Mouse (Mus musculus) hindbrain, embryonic 15.5 days (tissue): ENCODE measurements around the gene Clic1. TPM values are rescaled to one million over a fixed set of nuclear protein-coding genes. Genes with fewer than 3 reads are reported as not detected.

Experiments used
- ATAC-seq: fragments of 200-750 bp; cut with Nextera tagmentation; 2 replicates; pipeline ENCODE4 v1.8.0; 2017; ENCODE audit warnings: low read depth, moderate number of reproducible peaks, moderate TSS enrichment; ENCODE audit not compliant: low FRiP score
- H3K27ac ChIP-seq: fragments of 300-500 bp; sonication (generic); replicated peaks from 2 replicates; pipeline ENCODE4 v1.5.1; 2015; ENCODE audit warnings: mild to moderate bottlenecking, inconsistent platforms
- H3K27me3 ChIP-seq: fragments of 300-500 bp; sonication (generic); 2 replicates; pipeline ENCODE4 v1.6.1; 2015; ENCODE audit warnings: control low read depth, inconsistent platforms
- H3K36me3 ChIP-seq: fragments of 300-500 bp; sonication (generic); 2 replicates; pipeline ENCODE4 v1.6.1; 2015; ENCODE audit warnings: control low read depth, inconsistent platforms
- H3K4me1 ChIP-seq: fragments of 300-500 bp; sonication (generic); replicated peaks from 2 replicates; pipeline ENCODE4 v1.6.1; 2015; ENCODE audit warnings: control low read depth, inconsistent platforms
- H3K4me2 ChIP-seq: fragments of 300-500 bp; sonication (generic); 2 replicates; pipeline ENCODE4 v1.6.1; 2015; ENCODE audit warnings: moderate library complexity, mild to moderate bottlenecking, inconsistent platforms
- H3K4me3 ChIP-seq: fragments of 300-500 bp; sonication (generic); 2 replicates; pipeline ENCODE4 v1.5.1; 2015; ENCODE audit warnings: mild to moderate bottlenecking, inconsistent platforms
- H3K9ac ChIP-seq: fragments of 300-500 bp; sonication (generic); 2 replicates; pipeline ENCODE4 v1.6.1; 2015; ENCODE audit warnings: inconsistent platforms
- H3K9me3 ChIP-seq: fragments of 300-500 bp; sonication (generic); 2 replicates; pipeline ENCODE4 v1.6.1; 2016; ENCODE audit warnings: control low read depth, inconsistent platforms
- WGBS: fragments of 180-500 bp; shearing (Covaris S2); methylation state at CpG from one replicate; pipeline ENCODE4 v1.1.7; 2015; 5-methylcytosine and 5-hydroxymethylcytosine counted together
- polyA plus RNA-seq: library from polyadenylated mRNA; unstranded; fragments of >200 nt; fragmentation: Nextera tagmentation; extraction: Ambion mirVana; gene quantifications from 2 replicates; pipeline ENCODE4 v1.2.1, GENCODE M21; 2015

The Clic1 gene
- polyA plus RNA-seq, 1 experiment from 2014 or later = 87.4 TPM

- no peak overlapping the region for H3K4me3 ChIP-seq
- H3K27me3 ChIP-seq = no peaks in the 10 kb centered on the region
- whole genome bisulfite sequencing = 90% methylated on average over 14 of the region's 14 CpGs
- H3K9ac ChIP-seq = no peak overlapping the region
- H3K4me2 ChIP-seq = no peak overlapping the region
- H3K36me3 ChIP-seq = peaks cover 32% of the 10 kb centered on the region
- no peak overlapping the region for H3K27ac ChIP-seq
- no peaks in the 10 kb centered on the region for H3K9me3 ChIP-seq
- ATAC-seq = no peak
- H3K4me1 ChIP-seq = peaks cover 13% of the 10 kb centered on the region
Measured at GRCm38 (mm10) chr17:35092403-35093198, 42.8 kb downstream of the Clic1 start.

DNA sequence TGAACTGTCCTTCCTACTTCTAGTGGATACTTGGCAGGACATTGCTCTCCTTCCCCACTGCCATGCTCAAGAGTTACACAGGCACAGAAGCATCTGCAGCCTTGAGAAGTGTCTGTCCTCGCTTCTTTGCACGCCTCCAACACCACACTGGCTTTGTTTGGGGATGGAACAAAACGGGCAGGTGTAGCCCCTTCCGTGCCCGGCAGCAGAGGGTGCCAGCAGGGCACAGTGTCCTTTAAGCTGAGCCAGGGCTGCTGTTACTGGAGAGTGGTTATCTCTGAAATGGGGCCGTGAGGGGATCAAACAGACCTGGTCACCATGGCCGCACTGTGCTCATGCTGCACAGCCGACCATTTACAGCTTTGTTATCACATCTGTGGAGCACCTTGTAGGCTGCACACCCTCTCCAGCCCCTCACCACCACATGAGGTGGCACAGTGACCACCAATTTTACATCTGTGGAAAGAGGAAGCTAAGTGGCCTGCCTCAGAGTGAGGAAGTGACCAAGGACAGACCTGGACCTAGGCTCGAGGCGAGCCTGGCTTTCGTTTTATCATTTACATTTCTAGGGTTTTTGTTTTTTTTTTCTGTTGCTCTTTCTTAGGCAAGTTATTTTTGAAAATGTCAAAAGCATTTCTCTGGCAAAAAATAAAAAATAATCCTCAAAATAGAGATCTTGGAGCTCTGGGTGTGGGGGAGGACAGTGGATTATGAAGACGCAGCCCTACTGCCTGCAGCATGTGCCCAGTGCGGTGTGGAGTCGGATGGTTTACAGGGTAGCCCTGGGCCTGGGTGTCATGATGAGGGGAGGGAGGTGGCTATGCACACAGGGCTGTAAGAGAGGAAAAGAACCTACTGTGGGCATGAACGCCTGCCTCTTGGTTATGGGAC, 45.0 kb downstream of the Clic1 start:
- no peak overlapping the region for H3K9ac ChIP-seq
- peaks cover 52% of the 10 kb centered on the region for H3K36me3 ChIP-seq

GRCm38 (mm10) chr17:35096597-35096996, 46.8 kb downstream of the Clic1 start:
- Histone ChIP-seq H3K36me3 (peaks cover 71% of the 10 kb centered on the region), H3K27me3 (no peaks in the 10 kb centered on the region), H3K27ac (no peak overlapping the region), H3K9me3 (no peaks in the 10 kb centered on the region), H3K4me3 (no peak overlapping the region), H3K9ac (no peak overlapping the region), H3K4me2 (no peak overlapping the region), H3K4me1 (no peaks in the 10 kb centered on the region)
- WGBS = 78% methylated on average over 12 of the region's 12 CpGs
- no peak for ATAC-seq

More for the DNA sequence above, 45.0 kb downstream of the Clic1 start:
- 91% methylated on average over 15 of the region's 15 CpGs for WGBS
- Histone ChIP-seq H3K27me3 (no peaks in the 10 kb centered on the region), H3K27ac (no peak overlapping the region), H3K4me1 (peaks cover 12% of the 10 kb centered on the region), H3K4me3 (no peak overlapping the region), H3K4me2 (no peak overlapping the region), H3K9me3 (no peaks in the 10 kb centered on the region)
- no peak for ATAC-seq

GRCm38 (mm10) chr17:35097164-35097655, 47.4 kb downstream of the Clic1 start:
- Histone ChIP-seq H3K4me2 (no peak overlapping the region), H3K36me3 (peaks cover 77% of the 10 kb centered on the region), H3K27ac (no peak overlapping the region), H3K9me3 (no peaks in the 10 kb centered on the region), H3K9ac (no peak overlapping the region), H3K4me3 (no peak overlapping the region), H3K27me3 (no peaks in the 10 kb centered on the region), H3K4me1 (no peaks in the 10 kb centered on the region)
- 76% methylated on average over 12 of the region's 12 CpGs for WGBS
- no peak for ATAC-seq

GRCm38 (mm10) chr17:35100196-35100765, 50.5 kb downstream of the Clic1 start:
- Histone ChIP-seq H3K9ac (no peak overlapping the region), H3K4me1 (no peaks in the 10 kb centered on the region), H3K27me3 (no peaks in the 10 kb centered on the region), H3K4me3 (no peak overlapping the region), H3K4me2 (no peak overlapping the region), H3K9me3 (no peaks in the 10 kb centered on the region), H3K36me3 (peaks cover 61% of the 10 kb centered on the region), H3K27ac (no peak overlapping the region)
- no peak for ATAC-seq
- WGBS = 74% methylated on average over 10 of the region's 10 CpGs

DNA sequence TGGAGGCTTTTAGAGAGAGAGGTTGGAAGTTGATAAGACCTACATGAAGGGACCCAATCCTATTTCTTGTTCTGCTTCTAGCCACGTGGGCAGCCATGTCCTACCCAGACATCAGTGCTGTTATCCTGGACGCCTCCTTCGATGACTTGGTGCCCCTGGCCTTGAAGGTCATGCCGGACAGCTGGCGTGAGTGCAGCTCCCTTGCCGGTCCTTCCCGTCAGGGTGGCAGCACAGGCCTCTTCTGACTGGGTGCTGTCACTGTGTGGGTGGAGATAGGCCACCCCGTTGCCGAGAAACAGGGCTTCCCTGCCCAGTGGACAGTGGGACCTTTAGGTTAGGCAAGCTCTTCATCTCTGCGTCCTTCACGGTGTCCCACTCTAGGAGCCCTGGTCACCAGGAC, 51.4 kb downstream of the Clic1 start:
- Histone ChIP-seq H3K27ac (no peak overlapping the region), H3K9me3 (no peaks in the 10 kb centered on the region), H3K4me2 (no peak overlapping the region), H3K27me3 (no peaks in the 10 kb centered on the region), H3K36me3 (peaks cover 57% of the 10 kb centered on the region), H3K4me1 (peaks cover 4% of the 10 kb centered on the region; the same call in 1 of the 2 replicates), H3K9ac (no peak overlapping the region), H3K4me3 (no peak overlapping the region)
- ATAC-seq = no peak
- 91% methylated on average over 11 of the region's 11 CpGs for WGBS

DNA sequence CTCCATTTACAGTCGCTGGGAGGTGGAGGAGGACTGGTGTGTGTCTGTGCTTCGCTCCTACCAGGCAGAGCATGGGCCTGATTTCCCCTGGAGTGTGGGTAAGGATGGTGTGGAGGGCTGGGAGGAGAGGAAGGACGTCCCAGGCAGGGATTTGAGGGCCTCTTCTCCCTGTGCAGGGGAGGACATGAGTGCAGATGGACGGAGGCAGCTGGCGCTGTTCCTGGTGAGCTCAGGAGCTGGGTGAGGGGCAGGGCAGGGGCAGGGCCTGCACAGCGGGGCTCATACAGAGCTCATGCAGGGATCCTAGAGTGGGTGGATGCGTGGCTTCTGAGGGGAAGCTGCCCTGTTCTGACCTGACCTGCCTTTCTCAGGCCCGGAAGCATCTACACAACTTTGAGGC, 52.5 kb downstream of the Clic1 start:
- H3K36me3 ChIP-seq = peaks cover 53% of the 10 kb centered on the region
- no peaks in the 10 kb centered on the region for H3K27me3 ChIP-seq
- H3K27ac ChIP-seq = no peak overlapping the region
- no peak overlapping the region for H3K9ac ChIP-seq
- H3K9me3 ChIP-seq = no peaks in the 10 kb centered on the region
- no peak overlapping the region for H3K4me3 ChIP-seq
- ATAC-seq = no peak
- H3K4me2 ChIP-seq = no peak overlapping the region
- 77% methylated on average over 8 of the region's 8 CpGs for WGBS
- peaks cover 7% of the 10 kb centered on the region; the same call in 1 of the 2 replicates for H3K4me1 ChIP-seq

- Histone ChIP-seq H3K4me1 (peaks cover 7% of the 10 kb centered on the region; the same call in 1 of the 2 replicates), H3K4me2 (no peak overlapping the region), H3K9ac (no peak overlapping the region), H3K36me3 (peaks cover 45% of the 10 kb centered on the region), H3K4me3 (no peak overlapping the region), H3K9me3 (no peaks in the 10 kb centered on the region), H3K27ac (no peak overlapping the region), H3K27me3 (no peaks in the 10 kb centered on the region)
- ATAC-seq = no peak
- WGBS = 68% methylated on average over 6 of the region's 6 CpGs
Measured at GRCm38 (mm10) chr17:35103221-35103690, 53.5 kb downstream of the Clic1 start.

DNA sequence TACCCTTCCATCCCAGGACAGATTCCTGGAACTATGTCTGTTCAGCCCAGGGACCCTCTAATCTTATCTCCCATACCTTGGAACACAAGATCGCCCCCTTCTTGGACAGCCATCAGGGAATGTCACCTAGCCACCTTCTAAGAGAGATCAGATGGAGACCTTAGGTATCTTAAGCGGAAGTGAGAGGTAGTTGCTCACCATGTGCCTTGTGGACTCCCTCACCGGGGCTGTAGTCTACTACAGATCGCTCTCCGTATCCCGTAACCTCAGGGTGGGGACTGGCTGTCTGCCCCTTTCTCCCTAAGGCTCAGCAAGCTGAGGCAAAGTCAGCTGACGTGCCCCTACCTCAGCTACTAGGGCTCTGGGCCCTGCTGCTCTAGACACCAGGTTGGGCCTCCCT, 54.3 kb downstream of the Clic1 start:
- 94% methylated on average over 7 of the region's 7 CpGs for WGBS
- no peak overlapping the region for H3K9ac ChIP-seq
- H3K36me3 ChIP-seq = peaks cover 36% of the 10 kb centered on the region

GRCm38 (mm10) chr17:35104754-35105153, 55.0 kb downstream of the Clic1 start:
- WGBS = 78% methylated on average over 6 of the region's 6 CpGs
- no peaks in the 10 kb centered on the region for H3K9me3 ChIP-seq
- H3K4me3 ChIP-seq = no peak overlapping the region
- H3K27me3 ChIP-seq = no peaks in the 10 kb centered on the region
- peaks cover 7% of the 10 kb centered on the region; the same call in 1 of the 2 replicates for H3K4me1 ChIP-seq
- ATAC-seq = no peak
- no peak overlapping the region for H3K27ac ChIP-seq
- no peak overlapping the region for H3K4me2 ChIP-seq
- H3K36me3 ChIP-seq = peaks cover 31% of the 10 kb centered on the region
- no peak overlapping the region for H3K9ac ChIP-seq

More for the DNA sequence above, 54.3 kb downstream of the Clic1 start:
- H3K4me3 ChIP-seq = no peak overlapping the region
- no peak overlapping the region for H3K27ac ChIP-seq
- peaks cover 7% of the 10 kb centered on the region; the same call in 1 of the 2 replicates for H3K4me1 ChIP-seq
- H3K4me2 ChIP-seq = no peak overlapping the region
- no peak for ATAC-seq
- H3K27me3 ChIP-seq = no peaks in the 10 kb centered on the region
- no peaks in the 10 kb centered on the region for H3K9me3 ChIP-seq

- Histone ChIP-seq H3K4me3 (0 out of 2 replicates have a peak overlapping the region, but pooled peaks have one; percentile 7), H3K27ac (no peak overlapping the region), H3K9ac (0 out of 2 replicates have a peak overlapping the region, but pooled peaks have one; percentile 25), H3K4me2 (peak overlapping the region; percentile 42), H3K4me1 (peaks cover 7% of the 10 kb centered on the region; the same call in 1 of the 2 replicates), H3K27me3 (no peaks in the 10 kb centered on the region), H3K9me3 (no peaks in the 10 kb centered on the region), H3K36me3 (peaks cover 20% of the 10 kb centered on the region)
- WGBS = 22% methylated on average over 13 of the region's 13 CpGs
- ATAC-seq = 0 out of 2 replicates have a peak, but pooled peaks have one; percentile 14
Measured at GRCm38 (mm10) chr17:35105740-35106389, 56.1 kb downstream of the Clic1 start.
